Mouse (Mus musculus) T-helper 17 cell (primary cell): ENCODE results near the gene Fkbp6.

Experiments
- in situ Hi-C, 2 experiments: fragments of 300-600 bp; cut with MboI, MseI; formaldehyde crosslinking; loops; 1 replicate in 1 of 2; 2 replicates in 1 of 2; pipeline ENCODE4 v1.15.1; 2025; ENCODE audit warnings: high pct_unique_total_duplicates in 2 of 2

Gene Fkbp6

DNA sequence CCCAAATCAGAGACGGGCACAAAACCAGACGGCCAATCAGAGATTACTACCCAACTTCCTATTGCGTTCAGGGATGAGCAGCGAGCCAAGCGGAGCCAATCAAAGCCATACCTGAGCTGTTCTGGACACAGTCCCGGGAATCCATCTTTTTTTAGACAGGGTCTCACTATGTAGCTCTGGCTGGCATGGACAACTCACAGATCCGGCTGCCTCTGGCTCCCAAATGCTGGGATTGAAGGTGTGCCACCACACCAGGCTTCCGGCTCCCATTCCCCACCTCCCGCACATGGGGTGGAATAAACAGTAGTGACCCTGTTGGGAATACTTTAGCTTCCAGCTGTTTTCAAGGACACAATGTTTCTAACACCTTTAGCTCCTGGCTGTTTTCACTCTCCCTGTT is 69.6 kb downstream of the Fkbp6 start:
- in situ Hi-C loops = no loop called here

DNA sequence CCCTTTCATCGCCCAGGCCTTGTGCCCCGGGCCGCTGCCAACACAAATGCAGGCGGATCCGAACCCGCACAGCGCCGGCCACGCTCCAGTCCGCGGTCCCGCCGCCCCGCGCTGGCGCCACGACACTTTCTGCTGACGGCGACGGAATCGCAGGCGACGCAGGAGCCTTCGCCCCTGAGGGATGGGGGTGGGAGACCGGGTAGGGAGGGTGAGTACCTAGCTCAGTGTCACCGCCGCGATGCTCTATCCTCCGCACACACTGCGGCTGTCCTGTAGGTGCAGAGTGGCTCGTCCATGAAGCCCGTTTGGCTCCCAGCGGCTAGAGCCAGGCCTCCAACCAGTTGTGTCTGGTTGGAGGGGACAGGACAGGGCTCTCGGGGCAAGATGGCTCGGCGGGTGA is 73.2 kb downstream of the Fkbp6 start:
- in situ Hi-C loops = no loop called here

DNA sequence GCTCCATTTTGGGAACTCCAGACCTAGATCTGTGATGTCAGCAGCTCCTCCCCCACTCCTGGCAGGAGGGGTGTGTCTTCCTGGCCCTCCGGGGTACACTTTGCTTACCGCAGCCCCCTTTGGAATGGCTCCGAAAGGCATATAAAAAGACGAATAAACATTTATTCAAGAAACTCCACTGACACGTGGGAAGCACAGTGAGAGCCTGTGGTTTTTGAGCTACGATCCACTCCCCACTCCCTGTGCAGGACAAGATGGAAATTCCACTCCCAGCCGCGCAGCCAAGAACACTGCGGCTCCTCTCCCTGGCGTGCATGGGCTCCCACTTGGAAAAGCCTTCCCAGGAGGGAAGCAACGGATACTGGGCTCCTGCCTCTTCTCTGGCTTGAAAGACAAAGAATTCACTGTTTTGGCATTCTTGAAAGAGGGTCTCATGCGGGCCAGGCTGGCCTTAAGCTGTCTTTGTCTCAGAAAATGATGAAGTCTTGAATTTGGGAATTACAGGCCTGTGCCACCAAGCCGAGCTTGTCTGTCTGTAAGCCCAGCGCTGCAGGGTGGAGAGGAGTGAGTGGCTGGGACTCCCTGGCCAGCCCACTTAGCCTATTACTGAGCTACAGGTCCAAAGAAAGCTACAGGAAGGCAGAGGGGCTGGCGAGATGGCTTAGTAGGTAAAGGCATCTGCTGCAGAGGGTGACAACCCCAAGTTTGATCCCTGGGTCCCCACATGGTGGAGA is 75.0 kb downstream of the Fkbp6 start:
- in situ Hi-C loops = no loop called here

DNA sequence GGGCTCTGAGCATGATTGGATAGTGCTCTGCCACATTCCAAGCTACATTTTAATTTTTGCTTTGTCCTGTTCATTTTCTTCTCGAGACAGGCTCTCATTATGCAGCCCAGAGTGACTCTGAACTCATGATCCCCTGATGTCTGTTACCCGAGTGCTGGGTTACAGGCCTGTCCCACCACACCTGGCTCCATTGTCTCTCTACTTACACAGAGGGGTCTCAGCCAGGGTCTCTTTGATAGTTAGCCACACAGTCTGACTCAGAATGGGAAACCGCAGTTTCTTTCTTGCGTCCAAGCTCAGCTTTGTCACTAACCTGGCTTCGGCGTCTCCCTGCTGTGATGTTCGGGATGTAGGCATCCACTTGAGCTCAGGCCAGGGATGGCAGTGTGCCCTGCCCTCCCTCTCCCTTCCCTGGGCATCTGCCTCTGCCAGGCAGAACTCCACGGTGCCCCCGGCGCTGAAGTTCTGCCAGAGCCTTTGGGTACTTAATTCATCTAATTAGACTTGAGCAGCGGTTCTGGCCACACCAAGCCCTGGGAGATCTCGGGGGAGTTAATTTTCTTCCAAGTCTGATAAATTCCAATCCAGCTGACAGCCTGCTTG is 78.2 kb downstream of the Fkbp6 start:
- in situ Hi-C loops = no loop called here

DNA sequence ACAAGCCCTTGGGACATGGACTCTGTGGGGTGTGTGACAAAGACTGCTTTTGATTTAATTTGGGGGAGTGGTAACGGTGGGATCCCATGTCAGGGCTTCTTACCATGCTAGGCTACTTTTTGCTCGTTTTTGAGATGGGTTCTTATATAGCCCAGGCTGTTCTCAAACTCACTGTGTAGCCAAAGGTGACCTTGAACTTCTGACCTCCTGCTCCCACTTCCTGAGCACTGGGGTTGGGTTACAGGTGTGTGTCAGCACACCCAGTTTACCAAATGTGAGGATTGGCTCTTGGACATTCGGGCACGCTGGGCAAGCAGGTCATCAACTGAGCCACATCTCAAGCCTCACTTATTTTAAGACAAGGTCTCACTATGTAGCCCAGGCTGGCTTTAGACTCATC is 79.5 kb downstream of the Fkbp6 start:
- in situ Hi-C loops = no loop called here

DNA sequence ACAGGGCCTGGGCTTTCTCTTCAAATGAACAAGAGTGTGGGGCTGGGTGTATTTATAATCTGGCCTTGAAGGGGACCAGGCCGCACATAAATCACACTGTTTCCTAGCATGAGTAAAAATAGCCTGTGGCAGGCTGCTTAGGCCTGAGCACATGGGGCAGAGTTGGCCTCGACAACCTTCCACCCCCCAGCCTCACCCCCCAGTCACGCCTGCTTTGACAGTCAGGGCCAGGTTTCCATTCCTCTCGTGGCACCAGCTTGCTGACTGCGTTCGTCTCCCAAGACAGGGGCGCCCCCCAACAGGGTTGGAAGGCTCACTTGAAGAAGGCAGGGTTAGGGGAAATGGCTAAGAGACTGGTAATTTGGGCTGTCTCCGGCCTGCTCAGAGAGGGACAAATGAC is 80.4 kb downstream of the Fkbp6 start:
- in situ Hi-C loops = no loop called here

DNA sequence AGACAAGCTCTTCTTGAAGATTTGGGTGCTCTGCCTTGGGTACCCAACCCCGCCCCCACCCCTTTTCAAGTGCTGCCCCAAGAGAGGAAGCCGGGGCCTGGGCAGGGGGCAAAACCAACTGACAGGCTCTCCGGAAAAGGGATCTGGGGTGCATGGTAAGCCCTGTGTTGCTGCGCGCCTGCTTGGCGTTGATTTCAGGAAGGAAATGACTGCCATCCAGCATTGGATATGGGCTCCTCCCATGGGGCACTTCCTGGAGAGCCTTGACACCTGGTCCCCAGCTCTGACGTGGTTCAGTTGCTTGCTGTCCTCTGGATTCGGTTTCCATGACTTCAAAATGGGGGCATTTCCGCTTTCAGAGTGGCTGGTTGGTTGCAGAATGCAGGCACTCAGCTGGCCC is 85.3 kb downstream of the Fkbp6 start:
- in situ Hi-C loops = no loop called here

DNA sequence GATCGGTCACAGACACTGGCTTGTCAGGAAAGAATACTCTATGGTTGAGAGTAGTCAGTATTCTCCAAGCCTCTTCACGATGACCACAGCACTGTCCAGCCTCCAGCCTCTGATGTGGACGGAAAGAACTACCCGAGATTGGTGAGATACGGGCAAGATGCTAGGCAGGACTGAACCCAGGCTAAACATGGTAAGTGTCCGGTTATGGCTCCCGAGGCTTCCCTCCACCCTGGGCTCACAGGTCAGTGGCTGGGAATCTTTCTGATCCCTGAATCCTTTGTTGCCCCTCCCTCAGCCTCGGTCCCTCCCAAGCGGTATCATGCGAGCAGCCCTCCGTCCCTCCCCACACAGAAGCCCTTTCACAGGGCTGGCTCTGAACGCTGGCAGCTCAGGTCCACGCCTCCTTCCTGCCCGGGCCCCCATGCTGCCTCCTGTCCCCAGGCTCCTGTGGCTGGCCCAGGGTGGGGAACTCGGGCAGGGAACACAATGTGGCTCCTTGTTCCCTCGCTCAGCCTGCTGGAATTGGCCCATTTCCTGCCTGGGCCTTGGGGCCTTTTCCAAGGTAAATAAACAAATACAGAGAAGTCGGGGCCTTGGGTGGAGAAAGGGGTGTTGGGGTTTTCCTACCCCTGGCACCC is 85.9 kb downstream of the Fkbp6 start:
- in situ Hi-C loops = no loop called here

DNA sequence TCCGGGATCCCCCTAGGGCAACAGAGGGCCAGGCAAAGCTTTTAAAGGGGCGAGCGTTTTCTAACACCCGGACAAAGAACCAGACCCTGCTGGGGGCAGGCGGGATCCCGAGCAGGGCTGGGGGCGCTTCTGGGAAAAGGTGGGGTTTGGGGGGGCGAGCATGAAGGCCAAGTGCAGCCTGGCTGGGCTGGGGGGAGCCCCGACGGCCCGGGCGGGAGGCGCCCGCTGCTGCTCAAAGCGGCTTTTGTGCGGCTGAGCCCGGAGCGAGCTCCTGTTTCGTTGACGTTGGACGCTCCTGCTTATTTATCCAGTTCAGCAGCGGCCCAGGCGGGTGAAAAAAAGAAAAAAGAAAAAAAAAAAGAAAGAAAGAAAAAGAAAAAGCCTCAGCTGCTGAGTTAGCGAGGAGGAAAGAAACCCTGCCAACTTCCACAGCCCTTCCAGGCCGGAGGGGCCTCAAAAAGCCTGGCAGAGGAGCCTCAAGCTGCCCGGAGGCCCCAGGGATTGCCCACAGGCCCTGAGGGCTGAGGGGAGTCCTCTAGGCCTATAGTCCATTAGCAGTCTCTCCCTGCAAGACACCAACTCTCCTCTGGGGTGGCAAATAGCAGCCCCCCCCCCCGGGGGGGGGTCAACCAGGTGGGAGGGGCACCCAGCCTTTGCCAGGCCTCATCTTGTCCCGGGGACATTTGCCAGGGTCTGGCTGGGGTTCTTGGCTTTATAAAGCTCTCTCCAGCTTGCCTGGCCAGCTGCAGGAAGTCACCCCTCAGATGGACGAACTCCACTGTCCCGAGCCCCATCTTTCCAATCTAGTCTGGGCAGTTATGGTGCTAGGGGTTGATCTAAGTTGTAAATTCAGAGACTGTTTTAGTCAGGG is 91.3 kb downstream of the Fkbp6 start:
- in situ Hi-C loops = loop anchor here in 1 of 2 experiments (10.0 kb wide), 1 partner anchor 354 kb away; the partner anchor contains the start of gene Tmem270

DNA sequence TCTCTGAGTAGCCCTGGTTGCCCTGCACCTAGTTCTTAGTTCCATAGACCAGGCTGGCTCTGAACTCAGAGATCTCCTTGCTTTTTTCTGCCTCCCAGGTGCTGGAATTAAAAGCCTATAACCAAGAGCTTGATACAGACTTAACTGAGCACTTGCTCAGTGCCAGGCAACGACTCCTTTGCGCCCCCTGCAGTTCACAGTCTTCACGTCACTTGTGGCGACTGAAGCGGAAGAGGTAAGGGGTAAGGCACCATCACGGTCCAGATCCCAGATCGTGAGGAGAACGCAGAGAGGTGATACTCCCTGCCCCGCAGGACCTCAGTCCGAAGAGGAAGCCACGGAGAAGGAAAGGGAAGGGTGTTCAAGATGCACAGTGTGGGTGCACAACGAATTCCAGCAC is 92.3 kb downstream of the Fkbp6 start:
- in situ Hi-C loops = loop anchor here in 1 of 2 experiments (10.0 kb wide), 1 partner anchor 353 kb away; the partner anchor contains the start of gene Tmem270

DNA sequence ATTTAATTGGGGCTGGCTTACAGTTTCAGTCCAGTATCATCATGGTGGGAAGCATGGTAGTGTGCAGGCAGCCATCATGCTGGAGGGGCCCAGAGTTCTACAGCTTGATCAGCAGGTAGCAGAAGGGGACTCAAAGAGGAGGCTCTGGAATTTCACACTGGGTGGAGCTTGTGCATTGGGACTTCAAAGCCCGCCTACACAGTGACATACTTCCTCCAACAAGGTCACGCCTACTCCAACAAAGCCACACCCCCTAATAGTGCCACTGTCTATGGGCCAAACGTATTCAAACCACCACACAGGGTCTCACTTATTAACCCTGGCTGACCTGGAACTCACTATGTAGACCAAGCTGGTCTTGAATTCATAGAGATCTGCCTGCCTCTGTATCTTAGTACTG is 93.7 kb downstream of the Fkbp6 start:
- in situ Hi-C loops = loop anchor here in 1 of 2 experiments (10.0 kb wide), 1 partner anchor 351 kb away; the partner anchor contains the start of gene Tmem270

DNA sequence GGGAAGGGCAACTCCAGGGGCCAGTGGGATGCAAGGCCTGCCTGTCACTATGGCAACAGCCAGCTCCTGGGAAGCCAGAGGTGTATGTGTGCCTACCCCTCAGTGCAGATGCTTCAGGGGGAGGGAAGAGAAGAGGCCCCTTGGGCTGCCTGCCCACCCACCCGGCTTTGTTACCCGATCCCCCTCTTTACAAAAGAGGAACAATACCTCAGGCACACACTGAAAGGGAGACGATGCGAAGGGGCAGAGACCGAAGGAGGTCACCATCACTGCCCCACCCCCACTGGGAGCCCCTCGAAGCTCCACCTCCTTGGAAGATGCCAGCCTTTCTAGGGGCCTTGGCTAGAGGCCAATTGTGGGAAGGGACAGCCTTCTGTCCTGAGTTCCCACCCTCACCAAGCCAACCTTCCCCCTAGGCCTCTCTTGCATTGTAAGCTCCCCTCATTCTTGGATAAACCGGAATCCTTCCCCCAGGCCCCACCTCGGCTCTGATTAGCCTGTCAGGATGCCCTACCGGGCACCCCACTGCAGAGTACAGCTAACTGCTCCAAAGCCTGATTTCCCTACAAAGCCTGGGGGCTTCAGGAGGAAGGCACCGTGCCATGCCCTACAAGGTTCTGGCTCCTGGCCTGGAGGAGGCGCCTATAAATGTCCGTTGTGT is 96.0 kb downstream of the Fkbp6 start:
- in situ Hi-C loops = loop anchor here in 1 of 2 experiments (10.0 kb wide), 1 partner anchor 349 kb away; the partner anchor contains the start of gene Tmem270

DNA sequence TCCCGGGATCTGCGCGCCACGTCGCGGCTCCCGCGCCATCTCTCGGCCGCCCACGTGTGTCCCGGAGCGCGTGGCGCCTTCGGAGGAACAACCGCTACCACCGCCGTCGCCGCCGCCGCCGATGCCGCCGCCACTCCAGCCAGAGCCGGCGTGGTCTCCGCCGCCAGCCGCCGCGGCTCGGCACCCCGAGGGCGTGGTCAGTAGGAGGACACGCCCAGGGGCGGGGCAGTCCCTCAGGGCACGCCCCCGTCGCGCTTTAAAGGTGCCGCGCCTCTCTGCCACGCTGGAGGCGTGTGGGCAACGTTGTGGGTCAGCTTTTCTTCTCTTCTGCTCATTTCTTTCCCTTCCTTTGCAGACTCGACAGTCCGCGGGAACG is 98.8 kb downstream of the Fkbp6 start, which contains the start of gene Fzd9:
TSS of gene Fzd9 (minus strand) at position 152 of the 376 bp plus-strand sequence.
- in situ Hi-C loops = loop anchor here in 1 of 2 experiments (10.0 kb wide), 1 partner anchor 346 kb away; the partner anchor contains the start of gene Tmem270

DNA sequence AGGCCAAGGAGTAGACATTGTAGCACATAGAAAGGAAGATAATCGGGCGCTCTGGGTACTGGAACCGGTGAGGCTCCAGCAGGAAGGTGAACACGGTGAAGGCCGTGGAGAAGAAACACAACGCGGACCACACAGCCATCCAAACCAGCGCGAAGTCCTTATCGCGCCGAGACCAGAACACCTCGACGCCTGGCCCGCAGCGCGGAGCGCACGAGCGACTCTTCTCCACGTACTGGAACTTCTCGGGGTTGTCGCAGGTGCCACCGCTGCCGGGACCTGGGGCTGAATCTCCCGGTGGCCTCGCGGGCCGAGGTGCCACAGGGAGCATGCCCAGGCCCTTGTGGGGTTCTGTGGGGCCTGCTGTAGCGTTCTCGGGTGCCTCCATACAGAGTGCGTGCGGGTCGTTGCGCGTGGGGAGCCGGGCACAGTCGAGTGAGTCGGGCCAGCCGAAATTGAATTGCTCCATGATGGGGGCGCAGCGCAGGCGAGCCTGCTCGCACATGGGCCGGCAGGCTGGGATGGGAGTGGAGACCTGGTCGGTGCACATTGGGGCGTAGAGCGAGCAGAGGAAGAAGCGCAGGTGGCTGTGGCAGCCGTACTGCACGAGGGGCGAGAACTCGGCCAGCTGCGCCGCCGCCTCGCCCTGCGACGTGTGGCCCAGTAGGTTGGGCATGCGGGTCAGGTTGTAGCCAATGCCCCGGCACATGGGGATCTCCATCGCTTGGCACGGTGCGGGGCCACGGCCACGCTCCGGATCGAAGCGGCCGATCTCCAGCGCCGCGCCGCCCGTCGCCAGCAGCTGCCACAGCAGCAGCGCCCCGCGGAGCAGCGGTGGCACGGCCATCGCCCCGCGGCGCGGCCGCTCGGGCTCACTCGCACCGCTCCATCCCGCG is 99.4 kb downstream of the Fkbp6 start:
- in situ Hi-C loops = loop anchor here in 1 of 2 experiments (10.0 kb wide), 1 partner anchor 346 kb away; the partner anchor contains the start of gene Tmem270

DNA sequence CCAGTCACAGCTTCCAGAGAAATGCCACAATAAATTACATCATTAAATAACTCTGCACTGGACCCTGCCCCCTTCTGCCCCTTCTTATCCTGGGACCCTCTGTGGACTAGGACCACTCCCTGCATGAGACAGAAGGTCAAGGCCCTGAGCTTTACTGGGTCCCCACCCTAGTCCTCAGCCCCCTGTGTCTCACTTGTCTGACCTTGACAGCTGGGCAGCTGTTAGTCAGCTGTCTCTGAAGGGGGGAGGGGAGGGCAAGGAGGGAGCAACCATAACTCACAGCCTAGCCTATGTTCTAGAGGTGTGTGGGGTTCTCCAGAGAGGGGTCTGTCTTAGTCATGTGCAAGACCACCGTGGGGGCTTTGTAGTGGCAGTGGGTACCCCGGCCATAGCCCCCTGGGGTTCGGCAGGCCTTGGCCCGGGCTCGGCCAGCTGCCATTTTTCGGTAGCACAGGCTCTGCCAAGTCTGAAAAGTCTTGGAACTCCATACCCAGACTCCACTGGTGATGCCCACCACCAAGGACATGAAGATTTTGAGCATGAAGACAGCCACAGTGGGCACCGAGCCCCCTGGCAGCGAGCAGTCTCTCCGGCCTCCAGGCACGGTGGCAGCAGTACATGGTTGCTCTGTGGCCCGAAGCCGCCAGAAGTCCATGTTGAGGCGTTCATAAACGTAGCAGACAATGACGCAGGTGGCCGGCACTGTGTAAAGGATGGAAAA is 100.7 kb downstream of the Fkbp6 start:
- in situ Hi-C loops = no loop called here

DNA sequence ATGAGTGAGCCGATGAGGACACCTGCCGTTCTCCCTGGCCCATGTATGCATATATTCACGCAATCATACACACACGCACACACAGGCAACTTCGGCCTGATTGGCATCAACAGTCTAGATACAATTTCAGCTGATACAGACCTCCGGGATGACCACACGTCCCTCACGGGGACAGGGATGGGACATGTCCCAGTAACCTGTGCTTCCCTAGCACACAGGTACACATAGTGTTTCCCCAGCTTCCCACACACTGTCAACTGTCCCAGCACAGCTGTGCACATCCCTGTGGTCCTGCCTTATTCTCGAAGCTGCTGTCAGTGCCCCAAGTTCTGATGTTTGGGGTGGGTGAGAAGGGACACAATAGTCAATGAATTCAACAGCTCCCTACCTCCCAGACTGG is 102.5 kb downstream of the Fkbp6 start:
- in situ Hi-C loops = no loop called here

DNA sequence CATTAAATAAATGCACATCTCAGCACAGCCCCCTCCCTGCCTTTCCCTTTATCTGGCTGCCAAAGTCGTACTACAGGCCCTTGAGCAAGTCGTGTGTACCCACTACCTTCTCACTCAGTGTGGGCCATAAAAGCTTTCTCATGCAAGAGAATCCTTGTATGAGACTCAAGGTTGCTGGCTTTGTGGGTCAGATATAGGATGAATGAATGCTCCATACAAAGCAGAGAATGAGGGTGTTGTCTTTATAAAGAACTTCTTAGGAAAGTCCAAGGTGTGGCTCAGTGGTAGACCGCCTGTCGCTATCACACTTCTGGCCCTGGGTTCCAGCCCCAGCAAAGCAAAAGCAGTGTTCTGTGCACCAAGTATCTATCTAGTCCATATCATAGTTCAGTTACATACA is 103.3 kb downstream of the Fkbp6 start:
- in situ Hi-C loops = no loop called here

DNA sequence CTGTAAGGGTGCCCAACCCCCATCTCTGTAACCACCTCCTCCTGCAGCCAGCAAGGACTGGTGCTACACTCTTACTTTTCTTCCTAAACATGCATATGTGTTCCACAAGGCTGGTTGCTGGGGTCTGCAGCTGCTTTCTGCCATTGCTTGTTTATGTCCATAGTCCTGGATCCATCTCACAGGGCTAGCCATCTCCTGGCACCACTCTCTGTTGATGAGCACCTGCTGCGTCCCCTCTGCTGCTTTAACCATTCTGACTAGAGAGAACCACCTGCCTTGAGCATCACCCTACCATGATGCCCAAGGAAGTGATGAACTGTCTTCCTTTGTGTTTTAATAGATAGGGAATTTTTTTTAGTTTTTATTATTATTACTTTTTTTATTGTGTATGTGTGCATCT is 106.7 kb downstream of the Fkbp6 start:
- in situ Hi-C loops = no loop called here

DNA sequence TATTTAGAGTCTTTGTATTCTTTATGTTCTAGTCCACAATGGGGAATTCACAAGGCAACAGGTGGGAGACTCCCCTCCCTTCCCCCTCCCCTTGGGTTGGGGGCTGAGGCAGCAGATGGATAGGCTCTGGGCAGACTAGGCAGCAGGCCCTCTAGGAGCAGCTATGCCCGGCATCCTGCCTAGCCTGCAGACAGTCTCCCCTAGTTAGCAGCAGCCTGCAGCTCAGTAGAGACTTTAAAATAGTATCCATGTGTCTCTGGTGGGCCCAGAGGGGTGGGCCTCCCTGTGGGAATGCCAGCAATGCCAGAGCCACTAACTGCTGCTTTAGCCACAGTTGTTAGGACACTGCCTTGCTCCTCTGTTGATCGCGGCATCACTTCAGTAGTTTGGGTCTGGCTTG is 107.2 kb downstream of the Fkbp6 start:
- in situ Hi-C loops = no loop called here
